Mouse (Mus musculus) hindbrain, embryonic 13.5 days (tissue): ENCODE data around the gene Nrbp1. TPM values are rescaled to one million over a fixed set of nuclear protein-coding genes. Genes with fewer than 3 reads are reported as not detected.

Experiments
- ATAC-seq: fragments of 200-750 bp; cut with Nextera tagmentation; 2 replicates; pipeline ENCODE4 v1.8.0; 2017; ENCODE audit warnings: moderate TSS enrichment; ENCODE audit not compliant: low FRiP score
- H3K27ac ChIP-seq: fragments of 300-500 bp; sonication (generic); 2 replicates; pipeline ENCODE4 v1.5.1; 2015; ENCODE audit warnings: inconsistent platforms, mild to moderate bottlenecking, moderate library complexity
- H3K27me3 ChIP-seq: fragments of 300-500 bp; sonication (generic); 2 replicates; pipeline ENCODE4 v1.6.1; 2015; ENCODE audit warnings: mild to moderate bottlenecking, inconsistent platforms
- H3K36me3 ChIP-seq: fragments of 300-500 bp; sonication (generic); 2 replicates; pipeline ENCODE4 v1.6.1; 2015; ENCODE audit warnings: mild to moderate bottlenecking, inconsistent platforms
- H3K4me1 ChIP-seq: fragments of 300-500 bp; sonication (generic); replicated peaks from 2 replicates; pipeline ENCODE4 v1.6.1; 2015; ENCODE audit warnings: inconsistent platforms
- H3K4me2 ChIP-seq: fragments of 300-500 bp; sonication (generic); 2 replicates; pipeline ENCODE4 v1.6.1; 2015; ENCODE audit warnings: inconsistent platforms, mild to moderate bottlenecking, moderate library complexity
- H3K4me3 ChIP-seq: fragments of 300-500 bp; sonication (generic); 2 replicates; pipeline ENCODE4 v1.5.1; 2015; ENCODE audit warnings: mild to moderate bottlenecking, inconsistent platforms
- H3K9ac ChIP-seq: fragments of 300-500 bp; sonication (generic); 2 replicates; pipeline ENCODE4 v1.6.1; 2015; ENCODE audit warnings: mild to moderate bottlenecking, inconsistent platforms
- H3K9me3 ChIP-seq: fragments of 300-500 bp; sonication (generic); 2 replicates; pipeline ENCODE4 v1.6.1; 2016; ENCODE audit warnings: inconsistent platforms
- WGBS: fragments of 180-500 bp; shearing (Covaris S2); methylation state at CpG from one replicate; pipeline ENCODE4 v1.1.7; 2015; 5-methylcytosine and 5-hydroxymethylcytosine counted together
- polyA plus RNA-seq: library from polyadenylated mRNA; unstranded; fragments of >200 nt; fragmentation: Nextera tagmentation; extraction: Ambion mirVana; gene quantifications from 2 replicates; pipeline ENCODE4 v1.2.1, GENCODE M21; 2015

The Nrbp1 gene
- polyA plus RNA-seq, 1 experiment from 2014 or later = 150 TPM

DNA sequence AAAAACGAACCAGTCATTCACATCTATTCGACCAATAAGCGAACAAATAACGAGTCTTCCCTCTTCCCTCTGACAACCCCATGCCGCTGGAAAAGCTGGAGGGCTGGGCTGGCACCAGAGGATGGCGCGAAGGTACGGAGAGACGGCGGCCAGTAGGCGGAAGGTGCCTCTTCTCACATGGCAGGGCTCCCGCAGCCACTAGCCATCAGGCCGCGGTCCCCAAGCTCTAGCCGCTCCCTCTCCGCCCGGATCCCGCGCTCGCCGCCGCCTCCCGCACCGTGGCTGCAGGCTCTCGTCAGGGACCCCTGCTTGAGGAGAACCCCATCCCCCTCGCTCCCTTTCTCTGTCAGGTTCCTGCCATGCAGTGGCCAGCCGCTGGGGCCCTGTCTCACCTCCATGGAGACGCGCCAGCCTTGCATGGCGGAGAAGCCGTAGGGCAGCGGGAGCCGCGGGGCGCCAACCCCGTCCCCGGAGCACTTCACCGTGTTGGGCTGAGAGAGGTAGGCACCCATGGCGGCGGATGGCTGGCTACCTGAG is 20.7 kb upstream of the Nrbp1 start:
- Histone ChIP-seq H3K4me2 (peak overlapping the region; percentile 75), H3K27me3 (no peaks in the 10 kb centered on the region), H3K9me3 (no peaks in the 10 kb centered on the region), H3K27ac (peak overlapping the region; percentile 96), H3K36me3 (no peaks in the 10 kb centered on the region), H3K4me3 (peak overlapping the region; percentile 88), H3K9ac (peak overlapping the region; percentile 96), H3K4me1 (peaks cover 26% of the 10 kb centered on the region)
- ATAC-seq = peak; percentile 85
- WGBS = under 1% methylated on average over 40 of the region's 40 CpGs

- H3K4me1 ChIP-seq = peaks cover 26% of the 10 kb centered on the region
- H3K27me3 ChIP-seq = no peaks in the 10 kb centered on the region
- peak within 1 kb of the TSS; percentile 75 for H3K4me2 ChIP-seq
- H3K9ac ChIP-seq = peak within 1 kb of the TSS; percentile 96
- no peaks in the 10 kb centered on the region for H3K36me3 ChIP-seq
- peak within 1 kb of the TSS; percentile 88 for H3K4me3 ChIP-seq
- peak; percentile 94 for ATAC-seq
- WGBS = under 1% methylated on average over 70 of the region's 70 CpGs
- H3K9me3 ChIP-seq = no peaks in the 10 kb centered on the region
- H3K27ac ChIP-seq = peak within 1 kb of the TSS; percentile 96
These were observed 20.0 kb upstream of the Nrbp1 start, which contains the start of gene Ppm1g for GRCm38 (mm10) chr5:31220448-31221303. Gene Ppm1g (minus strand): TSS chr5:31220687.

DNA sequence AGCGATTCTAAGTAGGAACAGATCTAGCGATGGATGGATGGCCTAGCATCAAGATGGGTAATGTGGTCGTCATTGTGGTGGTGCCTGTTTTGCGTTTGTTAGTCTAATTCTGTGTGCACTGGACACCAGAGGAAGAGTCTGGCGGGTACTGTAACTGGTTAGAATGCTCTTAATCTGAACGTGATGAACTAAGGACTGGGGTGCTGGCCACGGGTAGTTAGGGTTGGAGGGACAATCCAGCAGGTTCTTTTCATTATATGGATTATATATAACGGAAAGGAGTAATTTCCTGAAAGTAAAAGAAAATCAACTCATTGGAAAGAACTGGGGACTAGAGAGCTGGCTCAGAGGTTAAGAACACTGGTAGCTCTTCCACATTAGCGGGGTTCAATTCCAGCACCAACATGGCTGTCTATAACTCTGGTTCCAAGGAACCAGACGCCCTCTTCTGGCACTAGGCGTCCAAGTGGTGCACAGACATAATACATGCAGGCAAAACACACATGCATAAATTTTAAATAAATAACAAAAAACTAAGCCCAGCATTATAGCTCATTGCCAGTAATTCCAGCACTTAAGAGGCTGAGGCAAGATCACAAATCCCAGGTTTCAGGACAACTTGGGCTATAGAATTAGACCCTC is 19.2 kb upstream of the Nrbp1 start:
- Histone ChIP-seq H3K4me3 (peak overlapping the region; percentile 88), H3K4me1 (peaks cover 26% of the 10 kb centered on the region), H3K9me3 (no peaks in the 10 kb centered on the region), H3K9ac (peak overlapping the region; percentile 96), H3K27me3 (no peaks in the 10 kb centered on the region), H3K36me3 (no peaks in the 10 kb centered on the region), H3K4me2 (peak overlapping the region; percentile 75), H3K27ac (peak overlapping the region; percentile 96)
- WGBS = 14% methylated on average over 11 of the region's 11 CpGs
- no peak for ATAC-seq

GRCm38 (mm10) chr5:31222696-31223095 is 18.0 kb upstream of the Nrbp1 start:
- Histone ChIP-seq H3K27ac (no peak overlapping the region), H3K9me3 (no peaks in the 10 kb centered on the region), H3K36me3 (no peaks in the 10 kb centered on the region), H3K27me3 (no peaks in the 10 kb centered on the region), H3K4me3 (no peak overlapping the region), H3K4me2 (no peak overlapping the region), H3K9ac (no peak overlapping the region), H3K4me1 (peaks cover 23% of the 10 kb centered on the region)
- WGBS = 97% methylated on average over 9 of the region's 9 CpGs
- ATAC-seq = no peak

DNA sequence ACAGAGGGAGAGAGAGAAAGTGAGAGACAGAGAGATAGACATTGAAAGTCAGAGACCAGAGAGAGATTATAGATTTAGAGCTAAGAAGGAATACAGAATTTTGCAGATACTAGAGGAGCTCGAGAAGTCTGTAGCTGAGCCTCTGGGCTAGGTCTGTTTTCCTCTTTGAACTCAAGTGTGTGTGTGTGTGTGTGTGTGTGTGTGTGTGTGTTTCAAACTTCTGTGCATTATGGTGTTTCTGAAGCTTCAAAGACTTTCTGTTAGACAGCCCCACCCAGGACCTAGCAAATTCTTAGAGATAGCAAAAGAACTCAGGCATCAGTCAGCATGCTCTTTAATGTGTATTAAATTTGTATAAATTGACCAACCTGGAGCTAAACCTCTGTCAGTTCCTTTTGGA is 14.0 kb upstream of the Nrbp1 start:
- Histone ChIP-seq H3K9me3 (no peaks in the 10 kb centered on the region), H3K27ac (no peak overlapping the region), H3K4me1 (peaks cover 6% of the 10 kb centered on the region), H3K27me3 (no peaks in the 10 kb centered on the region), H3K9ac (no peak overlapping the region), H3K4me3 (no peak overlapping the region), H3K4me2 (no peak overlapping the region), H3K36me3 (no peaks in the 10 kb centered on the region)
- 92% methylated on average over 1 of the region's 1 CpGs for WGBS
- no peak for ATAC-seq

GRCm38 (mm10) chr5:31241522-31242034 is 914 bp downstream of the Nrbp1 start:
- Histone ChIP-seq H3K9ac (peak overlapping the region; percentile 89), H3K4me2 (peak overlapping the region; percentile 89), H3K27ac (peak overlapping the region; percentile 96), H3K4me3 (peak overlapping the region; percentile 76), H3K4me1 (peaks cover 12% of the 10 kb centered on the region), H3K27me3 (no peaks in the 10 kb centered on the region), H3K36me3 (peaks cover 29% of the 10 kb centered on the region), H3K9me3 (peaks cover 7% of the 10 kb centered on the region)
- under 1% methylated on average over 13 of the region's 13 CpGs for WGBS
- no peak; the same call in 1 of the 2 replicates for ATAC-seq

GRCm38 (mm10) chr5:31242191-31242590 is 1.5 kb downstream of the Nrbp1 start:
- peak overlapping the region; percentile 76 for H3K4me3 ChIP-seq
- H3K27ac ChIP-seq = peak overlapping the region; percentile 96; the same call in 1 of the 2 replicates
- H3K36me3 ChIP-seq = peaks cover 35% of the 10 kb centered on the region
- peaks cover 12% of the 10 kb centered on the region for H3K4me1 ChIP-seq
- peak overlapping the region; percentile 89 for H3K4me2 ChIP-seq
- H3K27me3 ChIP-seq = no peaks in the 10 kb centered on the region
- WGBS = 25% methylated on average over 10 of the region's 10 CpGs
- ATAC-seq = no peak
- peaks cover 2% of the 10 kb centered on the region; the same call in 1 of the 2 replicates for H3K9me3 ChIP-seq
- peak overlapping the region; percentile 89 for H3K9ac ChIP-seq

GRCm38 (mm10) chr5:31250716-31251115 is 10.1 kb downstream of the Nrbp1 start:
- Histone ChIP-seq H3K9ac (0 out of 2 replicates have a peak overlapping the region, but pooled peaks have one; percentile 46), H3K4me3 (no peak overlapping the region), H3K4me2 (no peak overlapping the region), H3K27ac (no peak overlapping the region), H3K27me3 (0 out of 2 replicates have a peak, but pooled peaks cover 9% of the 10 kb centered on the region), H3K9me3 (no peaks in the 10 kb centered on the region), H3K36me3 (peaks cover 97% of the 10 kb centered on the region), H3K4me1 (peaks cover 8% of the 10 kb centered on the region)
- WGBS = 77% methylated on average over 4 of the region's 4 CpGs
- ATAC-seq = peak; percentile 41; the same call in 1 of the 2 replicates

GRCm38 (mm10) chr5:31251541-31252101 is 11.0 kb downstream of the Nrbp1 start, which contains the start of gene Krtcap3:
Gene Krtcap3 (plus strand): TSS chr5:31251691.
- Histone ChIP-seq H3K4me1 (peaks cover 8% of the 10 kb centered on the region), H3K27ac (no peak within 1 kb of the TSS), H3K9me3 (no peaks in the 10 kb centered on the region), H3K4me2 (peak within 1 kb of the TSS; percentile 30), H3K4me3 (0 out of 2 replicates have a peak within 1 kb of the TSS, but pooled peaks have one; percentile 3), H3K27me3 (0 out of 2 replicates have a peak, but pooled peaks cover 9% of the 10 kb centered on the region), H3K9ac (peak within 1 kb of the TSS; percentile 46; the same call in 1 of the 2 replicates), H3K36me3 (peaks cover 94% of the 10 kb centered on the region)
- WGBS = 21% methylated on average over 45 of the region's 47 CpGs
- peak; percentile 71 for ATAC-seq

DNA sequence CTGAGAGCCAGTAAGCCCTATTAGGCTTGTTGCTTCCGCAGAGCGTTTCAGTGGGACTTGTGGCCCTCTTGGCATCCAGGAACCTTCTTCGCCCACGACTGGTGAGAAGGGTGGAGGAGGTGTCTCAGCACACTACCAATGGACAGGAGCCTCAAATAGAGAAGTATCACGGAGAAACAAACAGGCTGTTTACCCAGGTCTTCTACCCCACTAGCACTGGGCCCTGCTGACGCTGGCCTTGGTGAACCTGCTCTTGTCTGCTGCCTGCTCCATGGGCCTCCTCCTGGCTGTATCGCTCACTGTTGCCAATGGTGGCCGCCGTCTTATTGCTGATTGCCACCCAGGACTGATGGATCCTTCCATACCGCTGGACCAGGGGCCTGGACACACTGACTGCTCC is 11.5 kb downstream of the Nrbp1 start:
- Histone ChIP-seq H3K4me2 (peak overlapping the region; percentile 30; the same call in 1 of the 2 replicates), H3K9me3 (no peaks in the 10 kb centered on the region), H3K36me3 (peaks cover 92% of the 10 kb centered on the region), H3K4me1 (peaks cover 8% of the 10 kb centered on the region), H3K9ac (no peak overlapping the region), H3K4me3 (no peak overlapping the region), H3K27ac (no peak overlapping the region), H3K27me3 (0 out of 2 replicates have a peak, but pooled peaks cover 9% of the 10 kb centered on the region)
- 58% methylated on average over 10 of the region's 10 CpGs for WGBS
- ATAC-seq = no peak

DNA sequence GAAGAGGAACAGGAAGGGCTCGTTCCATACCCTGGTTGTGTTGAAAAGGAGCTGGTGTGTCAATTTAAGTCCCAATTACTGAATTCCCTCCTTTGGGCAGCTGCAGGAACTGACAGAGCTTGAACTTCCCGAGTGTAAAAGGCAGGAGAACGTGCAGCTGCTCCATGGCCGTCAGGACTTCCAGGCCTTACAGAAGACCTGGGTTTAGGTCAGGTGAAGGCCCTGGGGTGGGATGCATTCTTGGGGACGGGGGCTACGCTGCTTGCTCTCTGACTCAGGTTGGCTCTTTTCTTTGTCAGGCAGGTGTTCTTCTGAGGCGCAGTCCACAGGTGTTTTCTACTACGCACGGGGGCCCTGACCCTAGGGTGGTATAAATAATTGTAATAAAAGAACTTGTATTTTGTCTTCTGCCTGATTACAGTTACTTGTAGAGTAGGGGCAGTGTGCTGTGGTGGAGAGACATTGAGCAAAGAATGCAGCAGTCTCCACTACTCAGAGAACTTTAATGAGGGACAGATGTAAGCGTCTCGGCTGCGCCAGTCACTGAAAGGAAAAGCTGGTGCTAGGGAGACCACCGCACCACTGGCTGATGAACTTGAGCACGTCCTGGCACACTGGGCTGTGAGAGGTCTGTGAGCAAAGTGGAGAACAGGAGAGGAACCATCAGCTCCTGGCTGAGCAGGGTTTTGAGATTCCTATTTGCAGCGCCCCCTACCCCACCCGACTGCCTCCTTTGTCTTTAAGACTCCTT is 12.3 kb downstream of the Nrbp1 start:
- no peaks in the 10 kb centered on the region for H3K9me3 ChIP-seq
- 0 out of 2 replicates have a peak, but pooled peaks cover 9% of the 10 kb centered on the region for H3K27me3 ChIP-seq
- 83% methylated on average over 16 of the region's 16 CpGs for WGBS
- no peak overlapping the region for H3K9ac ChIP-seq
- peaks cover 8% of the 10 kb centered on the region for H3K4me1 ChIP-seq
- peaks cover 92% of the 10 kb centered on the region for H3K36me3 ChIP-seq
- no peak overlapping the region for H3K4me3 ChIP-seq
- no peak overlapping the region for H3K27ac ChIP-seq
- no peak overlapping the region for H3K4me2 ChIP-seq
- ATAC-seq = no peak
